Mouse (Mus musculus): ENCODE results near the gene Pip4k2c. TPM values are rescaled to one million over a fixed set of nuclear protein-coding genes. Genes with fewer than 3 reads are reported as not detected.
A peak's percentile ranks its signal among the peaks of the same experiment; 100 is the strongest.

The Pip4k2c gene
- polyA plus RNA-seq, 1 experiment from 2014 or later, result 29.8 TPM

GRCm38 (mm10) chr10:127176228-127176627 is 35.2 kb downstream of the Pip4k2c start:
- no peak overlapping the region for H3K4me2 ChIP-seq
- no peaks in the 10 kb centered on the region for H3K36me3 ChIP-seq
- H3K27ac ChIP-seq, result no peak overlapping the region
- WGBS, result 35% methylated on average over 3 of the region's 3 CpGs
- ATAC-seq (ENCODE audit: insufficient number of reproducible peaks, low FRiP score, low TSS enrichment, low read depth), result no peak
- no peak overlapping the region for H3K9ac ChIP-seq
- peaks cover 73% of the 10 kb centered on the region for H3K27me3 ChIP-seq
- no peak overlapping the region for H3K4me3 ChIP-seq
- no peaks in the 10 kb centered on the region for H3K9me3 ChIP-seq
- peaks cover 36% of the 10 kb centered on the region for H3K4me1 ChIP-seq

- H3K4me2 ChIP-seq, result no peak overlapping the region
- H3K4me3 ChIP-seq, result no peak overlapping the region
- no peak overlapping the region for H3K9ac ChIP-seq
- H3K27ac ChIP-seq, result no peak overlapping the region
- peaks cover 38% of the 10 kb centered on the region for H3K4me1 ChIP-seq
- H3K9me3 ChIP-seq, result no peaks in the 10 kb centered on the region
- WGBS, result 80% methylated on average over 7 of the region's 7 CpGs
- H3K27me3 ChIP-seq, result peaks cover 73% of the 10 kb centered on the region
- no peaks in the 10 kb centered on the region for H3K36me3 ChIP-seq
- ATAC-seq (ENCODE audit: insufficient number of reproducible peaks, low FRiP score, low TSS enrichment, low read depth), result no peak
Measured at GRCm38 (mm10) chr10:127174170-127174569, 37.2 kb downstream of the Pip4k2c start.

GRCm38 (mm10) chr10:127173148-127174065 is 38.0 kb downstream of the Pip4k2c start:
- H3K27ac ChIP-seq, result no peak overlapping the region
- ATAC-seq (ENCODE audit: insufficient number of reproducible peaks, low FRiP score, low TSS enrichment, low read depth), result no peak
- no peak overlapping the region for H3K9ac ChIP-seq
- H3K36me3 ChIP-seq, result no peaks in the 10 kb centered on the region
- H3K4me1 ChIP-seq, result peaks cover 34% of the 10 kb centered on the region
- H3K4me3 ChIP-seq, result no peak overlapping the region
- H3K4me2 ChIP-seq, result no peak overlapping the region
- 83% methylated on average over 16 of the region's 16 CpGs for whole genome bisulfite sequencing
- no peaks in the 10 kb centered on the region for H3K9me3 ChIP-seq
- H3K27me3 ChIP-seq, result peaks cover 73% of the 10 kb centered on the region

- WGBS, result 86% methylated on average over 15 of the region's 15 CpGs
- Histone ChIP-seq H3K36me3 (no peaks in the 10 kb centered on the region), H3K4me2 (no peak overlapping the region), H3K27me3 (peaks cover 73% of the 10 kb centered on the region), H3K4me1 (peaks cover 21% of the 10 kb centered on the region), H3K27ac (no peak overlapping the region), H3K9ac (no peak overlapping the region), H3K4me3 (no peak overlapping the region), H3K9me3 (no peaks in the 10 kb centered on the region)
- no peak for ATAC-seq (ENCODE audit: insufficient number of reproducible peaks, low FRiP score, low TSS enrichment, low read depth)
Measured at GRCm38 (mm10) chr10:127171631-127172200, 39.7 kb downstream of the Pip4k2c start.

GRCm38 (mm10) chr10:127170837-127171272 is 40.5 kb downstream of the Pip4k2c start:
- peak overlapping the region; percentile 70 for H3K4me2 ChIP-seq
- no peak overlapping the region for H3K27ac ChIP-seq
- peak overlapping the region; percentile 43 for H3K4me3 ChIP-seq
- no peaks in the 10 kb centered on the region for H3K36me3 ChIP-seq
- no peaks in the 10 kb centered on the region for H3K9me3 ChIP-seq
- H3K9ac ChIP-seq, result no peak overlapping the region
- no peak for ATAC-seq (ENCODE audit: insufficient number of reproducible peaks, low FRiP score, low TSS enrichment, low read depth)
- WGBS, result under 1% methylated on average over 28 of the region's 29 CpGs
- peaks cover 73% of the 10 kb centered on the region for H3K27me3 ChIP-seq
- peaks cover 30% of the 10 kb centered on the region for H3K4me1 ChIP-seq

- WGBS, result 5% methylated on average over 22 of the region's 22 CpGs
Measured at GRCm38 (mm10) chr10:127170002-127170401, 41.4 kb downstream of the Pip4k2c start.

GRCm38 (mm10) chr10:127167614-127168192 is 43.7 kb downstream of the Pip4k2c start:
- peaks cover 45% of the 10 kb centered on the region for H3K4me1 ChIP-seq

More at GRCm38 (mm10) chr10:127170002-127170401, 41.4 kb downstream of the Pip4k2c start:
- Histone ChIP-seq H3K4me1 (peaks cover 38% of the 10 kb centered on the region), H3K36me3 (no peaks in the 10 kb centered on the region), H3K9me3 (no peaks in the 10 kb centered on the region), H3K27ac (no peak overlapping the region), H3K9ac (no peak overlapping the region), H3K27me3 (peaks cover 80% of the 10 kb centered on the region), H3K4me3 (peak overlapping the region; percentile 43), H3K4me2 (peak overlapping the region; percentile 70)
- no peak for ATAC-seq (ENCODE audit: insufficient number of reproducible peaks, low FRiP score, low TSS enrichment, low read depth)

GRCm38 (mm10) chr10:127166771-127167613 is 44.4 kb downstream of the Pip4k2c start:
- H3K27ac ChIP-seq, result no peak overlapping the region
- H3K4me2 ChIP-seq, result peak overlapping the region; percentile 100; the same call in 1 of the 2 replicates
- no peaks in the 10 kb centered on the region for H3K36me3 ChIP-seq
- no peak for ATAC-seq (ENCODE audit: insufficient number of reproducible peaks, low FRiP score, low TSS enrichment, low read depth)
- peaks cover 45% of the 10 kb centered on the region for H3K4me1 ChIP-seq
- WGBS, result 30% methylated on average over 15 of the region's 15 CpGs
- H3K4me3 ChIP-seq, result peak overlapping the region; percentile 61; the same call in 1 of the 2 replicates
- no peak overlapping the region for H3K9ac ChIP-seq
- H3K27me3 ChIP-seq, result peaks cover 75% of the 10 kb centered on the region
- no peaks in the 10 kb centered on the region for H3K9me3 ChIP-seq

More at GRCm38 (mm10) chr10:127167614-127168192, 43.7 kb downstream of the Pip4k2c start:
- Histone ChIP-seq H3K36me3 (no peaks in the 10 kb centered on the region), H3K27ac (no peak overlapping the region), H3K9ac (no peak overlapping the region), H3K4me3 (no peak overlapping the region), H3K27me3 (peaks cover 79% of the 10 kb centered on the region), H3K9me3 (no peaks in the 10 kb centered on the region), H3K4me2 (no peak overlapping the region)
- 30% methylated on average over 10 of the region's 10 CpGs for WGBS
- ATAC-seq (ENCODE audit: insufficient number of reproducible peaks, low FRiP score, low TSS enrichment, low read depth), result no peak

- Histone ChIP-seq H3K9ac (no peak overlapping the region), H3K27me3 (peaks cover 69% of the 10 kb centered on the region), H3K9me3 (no peaks in the 10 kb centered on the region), H3K4me1 (peaks cover 41% of the 10 kb centered on the region), H3K4me3 (peak overlapping the region; percentile 61), H3K27ac (no peak overlapping the region), H3K4me2 (peak overlapping the region; percentile 100), H3K36me3 (no peaks in the 10 kb centered on the region)
- 7% methylated on average over 11 of the region's 11 CpGs for WGBS
- ATAC-seq (ENCODE audit: insufficient number of reproducible peaks, low FRiP score, low TSS enrichment, low read depth), result no peak
Measured at GRCm38 (mm10) chr10:127166404-127166715, 45.0 kb downstream of the Pip4k2c start.

GRCm38 (mm10) chr10:127165654-127166403 is 45.6 kb downstream of the Pip4k2c start:
- peak overlapping the region; percentile 100 for H3K4me2 ChIP-seq
- H3K27me3 ChIP-seq, result peaks cover 64% of the 10 kb centered on the region
- peak overlapping the region; percentile 65 for H3K9ac ChIP-seq
- H3K9me3 ChIP-seq, result no peaks in the 10 kb centered on the region
- H3K36me3 ChIP-seq, result no peaks in the 10 kb centered on the region
- peaks cover 36% of the 10 kb centered on the region for H3K4me1 ChIP-seq
- no peak overlapping the region for H3K27ac ChIP-seq
- under 1% methylated on average over 56 of the region's 56 CpGs for WGBS
- H3K4me3 ChIP-seq, result peak overlapping the region; percentile 61
- peak; percentile 42; the same call in 1 of the 2 replicates for ATAC-seq (ENCODE audit: insufficient number of reproducible peaks, low FRiP score, low TSS enrichment, low read depth)

- peak; percentile 46 for ATAC-seq (ENCODE audit: insufficient number of reproducible peaks, low FRiP score, low TSS enrichment, low read depth)
Measured at GRCm38 (mm10) chr10:127165354-127165653, 46.1 kb downstream of the Pip4k2c start.

More at GRCm38 (mm10) chr10:127165354-127165653, 46.1 kb downstream of the Pip4k2c start:
- Histone ChIP-seq H3K27ac (no peak overlapping the region), H3K4me1 (peaks cover 31% of the 10 kb centered on the region), H3K4me2 (peak overlapping the region; percentile 100), H3K27me3 (peaks cover 58% of the 10 kb centered on the region), H3K36me3 (no peaks in the 10 kb centered on the region), H3K9ac (peak overlapping the region; percentile 65), H3K4me3 (peak overlapping the region; percentile 61), H3K9me3 (no peaks in the 10 kb centered on the region)
- under 1% methylated on average over 42 of the region's 42 CpGs for WGBS
